Mouse (Mus musculus) liver, embryonic 15.5 days (tissue): Measurements from ENCODE around the gene Cdh13. TPM values are rescaled to one million over a fixed set of nuclear protein-coding genes. Genes with fewer than 3 reads are reported as not detected.

Experiments
- ATAC-seq: fragments of 200-750 bp; cut with Nextera tagmentation; 2 replicates; pipeline ENCODE4 v1.8.0; 2017; ENCODE audit warnings: moderate number of reproducible peaks, mild to moderate bottlenecking, moderate library complexity; ENCODE audit not compliant: insufficient read depth
- H3K27ac ChIP-seq: fragments of 300-500 bp; sonication (generic); replicated peaks from 2 replicates; pipeline ENCODE4 v1.5.1; 2015; ENCODE audit warnings: mild to moderate bottlenecking, inconsistent platforms
- H3K27me3 ChIP-seq: fragments of 300-500 bp; sonication (generic); 2 replicates; pipeline ENCODE4 v1.6.1; 2015; ENCODE audit warnings: mild to moderate bottlenecking, inconsistent platforms
- H3K36me3 ChIP-seq: fragments of 300-500 bp; sonication (generic); replicated peaks from 2 replicates; pipeline ENCODE4 v1.6.1; 2015; ENCODE audit warnings: moderate library complexity, mild to moderate bottlenecking, inconsistent platforms
- H3K4me1 ChIP-seq: fragments of 300-500 bp; sonication (generic); replicated peaks from 2 replicates; pipeline ENCODE4 v1.6.1; 2015; ENCODE audit warnings: inconsistent platforms
- H3K4me2 ChIP-seq: fragments of 300-500 bp; sonication (generic); 2 replicates; pipeline ENCODE4 v1.6.1; 2015; ENCODE audit warnings: moderate library complexity, mild to moderate bottlenecking, inconsistent platforms
- H3K4me3 ChIP-seq: fragments of 300-500 bp; sonication (generic); replicated peaks from 2 replicates; pipeline ENCODE4 v1.5.1; 2015; ENCODE audit warnings: mild to moderate bottlenecking, inconsistent platforms
- H3K9ac ChIP-seq: fragments of 300-500 bp; sonication (generic); 2 replicates; pipeline ENCODE4 v1.6.1; 2015; ENCODE audit warnings: moderate library complexity, mild to moderate bottlenecking, inconsistent platforms
- H3K9me3 ChIP-seq: fragments of 300-500 bp; sonication (generic); replicated peaks from 2 replicates; pipeline ENCODE4 v1.6.1; 2016; ENCODE audit warnings: inconsistent platforms
- WGBS: fragments of 180-500 bp; shearing (Covaris S2); methylation state at CpG from one replicate; pipeline ENCODE4 v1.1.7; 2015; ENCODE audit warnings: mixed read lengths; ENCODE audit not compliant: insufficient replicate concordance; 5-methylcytosine and 5-hydroxymethylcytosine counted together
- polyA plus RNA-seq: library from polyadenylated mRNA; unstranded; fragments of >200 nt; fragmentation: Nextera tagmentation; extraction: Ambion mirVana; gene quantifications from 2 replicates; pipeline ENCODE4 v1.2.1, GENCODE M21; 2015

The Cdh13 gene
- polyA plus RNA-seq, 1 experiment from 2014 or later, result 0.56 TPM

DNA sequence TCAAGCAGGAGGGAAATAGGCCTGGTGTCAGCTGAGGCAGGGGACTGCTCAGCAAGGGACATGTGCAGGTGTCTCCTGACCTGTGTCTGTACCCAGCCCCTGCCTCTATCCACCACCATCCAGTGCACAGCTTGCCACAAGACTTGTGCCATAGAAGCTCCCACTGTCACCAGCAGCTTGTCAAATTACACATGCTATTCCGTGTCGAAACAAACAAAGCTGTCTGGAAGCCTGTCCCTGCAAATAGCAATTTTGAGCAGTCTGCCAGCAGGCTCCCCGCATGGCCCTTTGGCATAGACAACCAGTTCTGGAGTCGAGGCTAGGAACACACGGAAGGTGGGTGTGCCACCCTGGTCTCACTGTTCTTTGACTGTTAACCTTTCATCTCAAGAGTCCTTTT, 875.1 kb downstream of the Cdh13 start:
- Histone ChIP-seq H3K4me1 (no peaks in the 10 kb centered on the region), H3K36me3 (no peaks in the 10 kb centered on the region), H3K4me3 (no peak overlapping the region), H3K27ac (no peak overlapping the region), H3K9me3 (no peaks in the 10 kb centered on the region), H3K9ac (no peak overlapping the region), H3K27me3 (no peaks in the 10 kb centered on the region), H3K4me2 (no peak overlapping the region)
- no peak for ATAC-seq
- WGBS, result 60% methylated on average over 5 of the region's 5 CpGs

DNA sequence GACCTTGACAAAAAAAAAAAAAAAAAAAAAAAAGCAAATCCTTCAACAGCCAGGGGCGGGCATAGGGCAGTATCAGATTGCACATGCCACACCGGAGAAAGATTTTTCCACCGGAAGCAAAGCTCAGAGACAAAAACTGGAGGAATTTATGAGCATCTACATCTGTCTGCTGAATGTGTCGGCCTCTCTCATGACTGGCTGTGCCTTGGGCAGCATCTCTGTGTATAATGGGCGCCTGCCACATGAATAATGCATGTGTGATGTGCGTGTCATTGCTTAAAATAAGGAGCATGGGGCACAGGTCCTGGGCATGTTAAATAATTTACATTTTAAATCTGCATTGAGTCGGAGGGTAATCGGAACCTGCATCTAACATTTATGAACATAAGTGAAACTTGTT, 876.3 kb downstream of the Cdh13 start:
- WGBS, result 62% methylated on average over 8 of the region's 8 CpGs
- H3K4me3 ChIP-seq, result no peak overlapping the region
- H3K9me3 ChIP-seq, result no peaks in the 10 kb centered on the region
- H3K36me3 ChIP-seq, result no peaks in the 10 kb centered on the region
- H3K27me3 ChIP-seq, result no peaks in the 10 kb centered on the region
- no peak for ATAC-seq
- no peak overlapping the region for H3K27ac ChIP-seq
- H3K4me1 ChIP-seq, result no peaks in the 10 kb centered on the region
- H3K4me2 ChIP-seq, result no peak overlapping the region
- no peak overlapping the region for H3K9ac ChIP-seq

DNA sequence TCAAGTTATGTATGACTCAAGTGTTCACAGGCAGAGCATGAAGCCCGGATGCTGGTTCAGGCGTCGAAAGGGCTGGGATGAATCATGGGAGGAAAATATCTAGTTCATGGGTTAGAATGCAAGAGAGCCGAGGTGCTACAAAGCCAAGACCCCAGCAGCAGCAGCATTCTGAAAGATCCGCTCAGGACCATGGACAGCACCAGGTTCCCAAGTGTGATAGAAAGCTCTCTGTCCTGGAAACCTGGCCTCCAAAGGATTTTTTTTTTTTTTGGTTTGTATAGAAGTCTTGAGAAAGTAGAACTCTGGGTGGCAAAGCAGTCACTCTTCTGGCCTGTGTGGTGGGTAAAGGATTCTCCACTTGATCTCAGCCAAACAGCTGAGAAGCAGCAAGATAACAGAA, 880.5 kb downstream of the Cdh13 start:
- WGBS, result 50% methylated on average over 5 of the region's 5 CpGs
- no peak for ATAC-seq
- no peaks in the 10 kb centered on the region for H3K27me3 ChIP-seq
- no peaks in the 10 kb centered on the region for H3K36me3 ChIP-seq
- no peaks in the 10 kb centered on the region for H3K4me1 ChIP-seq
- no peak overlapping the region for H3K27ac ChIP-seq
- H3K9me3 ChIP-seq, result no peaks in the 10 kb centered on the region
- H3K4me3 ChIP-seq, result no peak overlapping the region
- H3K9ac ChIP-seq, result no peak overlapping the region
- no peak overlapping the region for H3K4me2 ChIP-seq

DNA sequence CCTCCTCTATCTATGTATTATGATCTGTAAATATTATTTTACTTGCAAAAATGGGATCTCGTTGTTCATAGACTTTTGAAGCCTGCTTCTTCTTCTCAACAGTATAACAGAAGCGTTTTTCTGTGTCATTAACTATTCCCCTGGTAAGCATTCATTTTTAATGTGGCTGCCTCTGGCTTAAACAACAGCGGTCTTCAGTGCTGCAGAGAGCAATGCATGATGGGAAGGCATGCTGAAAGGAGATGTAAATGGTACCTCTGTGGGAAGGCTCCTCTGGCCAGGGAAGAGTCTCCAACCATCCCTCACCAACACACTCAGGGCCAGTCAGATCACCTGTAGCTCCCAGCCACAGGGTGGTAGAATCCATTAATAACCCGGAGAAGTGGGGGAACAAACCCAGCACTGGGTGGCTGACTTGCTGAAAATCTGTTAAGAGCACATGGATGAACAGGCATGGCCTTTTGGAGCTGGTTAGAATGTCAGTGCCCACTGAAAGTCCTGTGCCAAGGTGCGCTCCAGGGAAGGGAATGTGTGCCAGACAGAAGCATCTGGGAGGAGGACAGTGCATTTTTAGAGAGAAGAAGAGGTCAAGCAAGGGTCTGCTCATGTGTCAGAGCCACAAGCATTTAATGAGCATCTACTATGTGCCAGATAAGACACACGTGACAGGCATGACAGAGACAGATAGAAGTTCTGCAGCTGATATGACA, 893.8 kb downstream of the Cdh13 start:
- Histone ChIP-seq H3K9me3 (no peaks in the 10 kb centered on the region), H3K27ac (no peak overlapping the region), H3K4me3 (no peak overlapping the region), H3K4me2 (no peak overlapping the region), H3K4me1 (no peaks in the 10 kb centered on the region), H3K27me3 (no peaks in the 10 kb centered on the region), H3K36me3 (no peaks in the 10 kb centered on the region), H3K9ac (no peak overlapping the region)
- ATAC-seq, result no peak
- WGBS, result 51% methylated on average over 6 of the region's 6 CpGs

DNA sequence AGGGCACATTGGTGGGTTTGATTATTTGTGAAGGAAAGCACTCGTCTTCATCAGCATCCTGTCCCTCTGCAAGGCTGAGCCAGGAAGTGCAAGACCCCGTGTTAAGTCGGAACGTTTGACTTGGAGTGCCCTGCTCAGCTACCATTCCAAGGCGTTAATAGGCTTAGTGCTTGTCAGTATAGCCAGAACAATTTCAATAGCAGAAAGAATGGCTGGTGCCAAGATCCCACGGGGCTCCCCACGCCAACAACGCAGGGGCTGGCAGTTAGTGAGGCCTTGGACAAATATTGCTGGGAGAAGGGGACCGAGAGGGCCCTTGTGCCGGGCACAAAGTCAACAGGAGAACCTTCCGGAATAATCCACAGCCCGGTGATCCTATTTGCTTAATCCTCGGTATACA, 897.1 kb downstream of the Cdh13 start:
- H3K4me3 ChIP-seq, result no peak overlapping the region
- no peak for ATAC-seq
- H3K9me3 ChIP-seq, result 0 out of 2 replicates have a peak, but pooled peaks cover 2% of the 10 kb centered on the region
- H3K27ac ChIP-seq, result no peak overlapping the region
- no peaks in the 10 kb centered on the region for H3K27me3 ChIP-seq
- no peak overlapping the region for H3K4me2 ChIP-seq
- no peaks in the 10 kb centered on the region for H3K36me3 ChIP-seq
- no peaks in the 10 kb centered on the region for H3K4me1 ChIP-seq
- WGBS, result 56% methylated on average over 13 of the region's 13 CpGs
- no peak overlapping the region for H3K9ac ChIP-seq

DNA sequence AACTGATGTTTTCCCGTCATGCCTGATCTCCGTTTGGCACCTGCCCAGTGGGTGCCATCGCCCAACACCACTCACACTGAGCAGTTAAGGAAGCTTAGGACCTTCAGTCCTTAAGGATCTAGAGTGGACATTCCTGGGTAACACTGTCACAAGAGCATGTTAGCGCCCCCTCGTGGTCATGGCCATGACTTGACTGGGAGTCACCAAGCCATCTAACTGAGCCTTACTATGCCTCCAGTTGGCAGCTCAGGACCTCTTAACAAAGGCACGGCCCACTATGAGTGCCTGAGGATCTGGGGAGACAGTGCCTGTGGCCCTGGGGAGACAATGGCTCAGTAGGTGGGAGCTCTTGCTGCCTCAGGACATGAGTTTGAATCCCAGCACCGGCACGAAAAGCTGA, 912.2 kb downstream of the Cdh13 start:
- Histone ChIP-seq H3K36me3 (no peaks in the 10 kb centered on the region), H3K4me2 (no peak overlapping the region), H3K27ac (no peak overlapping the region), H3K9ac (no peak overlapping the region), H3K4me3 (no peak overlapping the region), H3K4me1 (no peaks in the 10 kb centered on the region), H3K9me3 (no peaks in the 10 kb centered on the region; the same call in 1 of the 2 replicates), H3K27me3 (no peaks in the 10 kb centered on the region)
- no peak for ATAC-seq
- 53% methylated on average over 8 of the region's 8 CpGs for WGBS

DNA sequence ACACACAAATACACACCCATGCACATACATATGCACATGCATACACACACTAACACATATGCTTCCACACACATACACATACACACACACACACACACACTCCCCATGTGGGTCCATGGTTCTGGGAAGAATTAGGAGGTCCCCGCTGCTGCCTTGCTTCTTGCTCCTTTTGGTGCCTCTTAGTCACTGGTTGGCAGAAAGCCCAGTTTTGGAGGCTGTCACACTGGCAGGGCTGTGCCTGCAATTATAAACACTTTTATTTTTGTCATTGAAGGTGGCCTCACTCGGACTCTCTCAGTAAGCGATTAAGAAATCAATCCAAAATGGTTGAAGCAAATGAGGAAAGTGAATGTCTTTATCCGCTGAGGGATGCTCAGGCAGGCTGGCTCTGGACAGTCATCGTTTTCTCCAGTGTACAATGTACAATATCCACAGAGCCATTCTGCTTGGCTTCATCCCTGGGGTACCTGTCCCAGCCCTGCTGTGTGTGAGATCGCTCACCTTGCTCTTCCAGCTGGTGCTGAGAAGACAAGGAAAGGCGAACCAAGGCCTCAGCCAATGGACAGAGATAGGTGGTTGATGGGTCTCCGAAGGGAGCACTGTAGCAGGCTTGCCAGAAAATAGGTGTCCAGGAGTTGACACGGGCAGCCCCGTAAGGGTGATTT, 913.1 kb downstream of the Cdh13 start:
- no peaks in the 10 kb centered on the region for H3K27me3 ChIP-seq
- ATAC-seq, result no peak
- H3K4me2 ChIP-seq, result no peak overlapping the region
- no peak overlapping the region for H3K9ac ChIP-seq
- no peaks in the 10 kb centered on the region for H3K4me1 ChIP-seq
- H3K4me3 ChIP-seq, result no peak overlapping the region
- no peaks in the 10 kb centered on the region; the same call in 1 of the 2 replicates for H3K9me3 ChIP-seq
- H3K36me3 ChIP-seq, result no peaks in the 10 kb centered on the region
- 68% methylated on average over 10 of the region's 10 CpGs for WGBS
- no peak overlapping the region for H3K27ac ChIP-seq

DNA sequence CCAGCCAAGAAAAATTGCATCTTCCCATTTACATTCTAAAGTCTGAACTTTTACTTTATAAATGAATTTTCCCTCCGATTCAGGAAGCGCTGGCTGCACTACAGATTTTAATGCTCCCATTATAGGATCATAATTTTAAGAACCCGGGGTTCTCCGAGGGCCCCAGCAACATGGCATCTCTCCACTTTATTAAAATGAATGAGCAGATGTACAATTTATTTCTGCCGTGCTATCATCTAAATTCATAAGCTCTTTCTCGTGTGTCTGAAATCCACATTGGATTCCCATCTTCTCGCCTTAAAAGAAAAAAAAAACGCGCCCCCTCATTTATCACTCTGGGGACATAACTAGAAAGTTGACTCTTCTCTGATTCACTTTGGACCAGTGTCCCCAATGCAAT, 925.0 kb downstream of the Cdh13 start:
- Histone ChIP-seq H3K4me3 (no peak overlapping the region), H3K9ac (no peak overlapping the region), H3K27ac (no peak overlapping the region), H3K4me2 (no peak overlapping the region), H3K27me3 (no peaks in the 10 kb centered on the region), H3K4me1 (no peaks in the 10 kb centered on the region), H3K9me3 (no peaks in the 10 kb centered on the region), H3K36me3 (no peaks in the 10 kb centered on the region)
- WGBS, result 71% methylated on average over 9 of the region's 9 CpGs
- no peak for ATAC-seq

DNA sequence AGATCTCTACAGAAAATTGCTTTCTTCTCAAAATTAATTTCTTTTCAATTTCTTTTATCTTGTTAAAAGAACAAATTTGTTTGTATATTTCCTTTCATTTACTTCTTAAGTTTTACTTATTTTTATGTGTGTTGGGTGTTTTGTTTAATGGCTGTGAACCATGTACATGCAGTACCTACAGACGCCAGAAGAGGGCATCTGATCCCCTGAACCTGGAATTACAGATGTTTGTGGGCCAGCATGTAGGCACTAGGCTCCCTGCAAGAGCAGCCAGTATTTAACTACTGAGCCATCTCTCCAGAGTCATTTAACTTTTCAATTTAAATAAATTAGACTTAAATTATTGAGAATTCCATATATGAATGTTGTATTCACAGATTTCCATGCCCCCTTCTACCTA, 941.0 kb downstream of the Cdh13 start:
- Histone ChIP-seq H3K9ac (no peak overlapping the region), H3K27me3 (no peaks in the 10 kb centered on the region), H3K9me3 (no peaks in the 10 kb centered on the region), H3K36me3 (no peaks in the 10 kb centered on the region), H3K27ac (no peak overlapping the region), H3K4me3 (no peak overlapping the region), H3K4me1 (no peaks in the 10 kb centered on the region), H3K4me2 (no peak overlapping the region)
- 0% methylated on average over 1 of the region's 1 CpGs for WGBS
- ATAC-seq, result no peak

DNA sequence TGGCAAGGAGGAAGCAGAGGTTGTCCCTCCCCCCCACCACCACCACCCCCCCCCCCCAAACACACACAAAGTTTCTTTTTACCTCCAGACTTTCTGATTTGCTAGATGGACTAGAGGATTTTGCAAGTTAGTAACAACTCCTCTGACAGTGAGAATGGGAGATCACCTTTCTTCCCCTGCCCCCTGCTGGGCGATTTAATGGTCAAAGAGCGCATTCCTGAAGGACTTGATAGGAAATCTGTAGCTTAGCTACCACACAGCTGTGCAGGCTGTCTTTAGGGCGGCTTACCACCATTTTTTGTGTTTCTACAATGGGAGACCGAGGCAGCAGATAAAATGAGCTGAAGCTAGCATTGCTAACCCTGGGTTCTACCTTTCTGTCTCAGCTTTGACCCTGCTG, 961.6 kb downstream of the Cdh13 start:
- no peaks in the 10 kb centered on the region for H3K4me1 ChIP-seq
- 26% methylated on average over 4 of the region's 4 CpGs for WGBS
- H3K9me3 ChIP-seq, result no peaks in the 10 kb centered on the region

DNA sequence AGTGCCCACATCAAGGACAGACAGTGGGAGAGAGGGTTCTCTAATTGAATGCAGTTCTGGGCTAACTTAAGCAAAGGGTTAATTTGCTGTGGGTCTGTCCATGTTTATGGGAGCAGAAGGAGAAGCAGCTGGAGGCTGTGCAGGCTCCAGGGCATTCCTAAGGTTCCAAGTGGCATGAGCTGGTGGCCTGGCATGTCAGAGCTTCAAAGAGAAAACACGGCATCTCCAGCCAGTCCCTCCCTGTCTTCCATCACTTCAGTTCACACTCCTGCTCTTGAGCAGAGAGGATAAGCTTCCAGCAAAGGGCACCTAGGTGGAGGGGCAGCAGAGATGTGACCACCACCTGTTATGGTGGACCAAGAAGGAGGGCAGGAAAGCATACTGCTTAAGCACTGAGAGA, 962.1 kb downstream of the Cdh13 start:
- no peak for ATAC-seq
- no peaks in the 10 kb centered on the region for H3K27me3 ChIP-seq
- no peaks in the 10 kb centered on the region for H3K36me3 ChIP-seq
- H3K4me3 ChIP-seq, result no peak overlapping the region
- 56% methylated on average over 1 of the region's 1 CpGs for WGBS
- no peaks in the 10 kb centered on the region for H3K4me1 ChIP-seq
- H3K4me2 ChIP-seq, result no peak overlapping the region
- no peak overlapping the region for H3K9ac ChIP-seq
- no peaks in the 10 kb centered on the region for H3K9me3 ChIP-seq
- no peak overlapping the region for H3K27ac ChIP-seq

More for the DNA sequence above, 961.6 kb downstream of the Cdh13 start:
- Histone ChIP-seq H3K9ac (no peak overlapping the region), H3K4me3 (no peak overlapping the region), H3K36me3 (no peaks in the 10 kb centered on the region), H3K27ac (no peak overlapping the region), H3K27me3 (no peaks in the 10 kb centered on the region), H3K4me2 (no peak overlapping the region)
- ATAC-seq, result no peak

DNA sequence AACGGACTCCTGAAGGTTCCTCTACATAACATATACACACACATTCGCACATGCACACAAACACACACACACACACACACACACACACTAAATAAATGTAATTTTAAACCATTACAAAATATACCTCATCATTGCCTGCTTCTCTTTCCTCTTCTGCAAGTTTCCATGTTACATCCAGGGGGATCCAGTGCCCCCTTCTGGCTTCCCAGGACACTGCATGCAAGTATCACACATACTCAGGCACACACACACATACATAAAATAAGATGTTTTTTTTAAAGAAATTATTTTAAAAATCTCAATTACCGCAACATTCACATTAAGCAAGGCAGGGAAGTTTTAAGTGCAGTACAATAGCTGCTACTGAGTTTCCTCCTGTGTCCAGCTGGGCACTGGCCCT, 970.8 kb downstream of the Cdh13 start:
- Histone ChIP-seq H3K27ac (no peak overlapping the region), H3K27me3 (no peaks in the 10 kb centered on the region), H3K4me1 (no peaks in the 10 kb centered on the region), H3K9me3 (0 out of 2 replicates have a peak, but pooled peaks cover 6% of the 10 kb centered on the region), H3K9ac (no peak overlapping the region), H3K4me3 (no peak overlapping the region), H3K4me2 (no peak overlapping the region), H3K36me3 (no peaks in the 10 kb centered on the region)
- ATAC-seq, result no peak
- WGBS, result 65% methylated on average over 3 of the region's 3 CpGs
